Mouse (Mus musculus) bone marrow, adult 2 months (tissue): ENCODE data around the gene Telo2.

Experiments
- CTCF ChIP-seq: fragments of 200-500 bp; IDR thresholded peaks from 2 replicates; pipeline ENCODE4 v1.5.1; 2011; ENCODE audit warnings: low read length, control low read depth; ENCODE audit not compliant: control insufficient read depth, insufficient read depth
- POLR2A ChIP-seq: fragments of 200-500 bp; IDR thresholded peaks from 2 replicates; pipeline ENCODE4 v1.6.1; 2011; ENCODE audit warnings: low read depth, mild to moderate bottlenecking, control low read depth, low read length, borderline replicate concordance; ENCODE audit not compliant: control insufficient read depth

- TF ChIP-seq POLR2A: no peak
- no peak for TF ChIP-seq CTCF
Measured at GRCm38 (mm10) chr17:25063261-25063660, 52.5 kb downstream of the Telo2 start.
